Mouse (Mus musculus) limb, embryonic 13.5 days (tissue): ENCODE measurements at regions not wholly inside any gene's neighbourhood (a gene's known extent, or its start where the extent isn't known, plus 50 kb on each side); places are given as distances from the start of the nearest gene placed in this dataset.

Experiments used
- ATAC-seq: fragments of 200-750 bp; cut with Nextera tagmentation; 2 replicates; pipeline ENCODE4 v1.8.0; 2017; ENCODE audit warnings: low read depth, moderate number of reproducible peaks, moderate TSS enrichment; ENCODE audit not compliant: low FRiP score
- H3K27ac ChIP-seq: fragments of 300-500 bp; sonication (generic); 2 replicates; pipeline ENCODE4 v1.5.1; 2015; ENCODE audit warnings: inconsistent platforms, mild to moderate bottlenecking, moderate library complexity
- H3K27me3 ChIP-seq: fragments of 300-500 bp; sonication (generic); 2 replicates; pipeline ENCODE4 v1.6.1; 2015; ENCODE audit warnings: mild to moderate bottlenecking, inconsistent platforms
- H3K36me3 ChIP-seq: fragments of 300-500 bp; sonication (generic); 2 replicates; pipeline ENCODE4 v1.6.1; 2015; ENCODE audit warnings: inconsistent platforms, mild to moderate bottlenecking, moderate library complexity
- H3K4me1 ChIP-seq: fragments of 300-500 bp; sonication (generic); 2 replicates; pipeline ENCODE4 v1.6.1; 2015; ENCODE audit warnings: inconsistent platforms
- H3K4me2 ChIP-seq: fragments of 300-500 bp; sonication (generic); replicated peaks from 2 replicates; pipeline ENCODE4 v1.6.1; 2015; ENCODE audit warnings: inconsistent platforms, mild to moderate bottlenecking, moderate library complexity
- H3K4me3 ChIP-seq: fragments of 300-500 bp; sonication (generic); 2 replicates; pipeline ENCODE4 v1.5.1; 2015; ENCODE audit warnings: moderate library complexity, mild to moderate bottlenecking, inconsistent platforms
- H3K9ac ChIP-seq: fragments of 300-500 bp; sonication (generic); 2 replicates; pipeline ENCODE4 v1.6.1; 2015; ENCODE audit warnings: mild to moderate bottlenecking, inconsistent platforms
- H3K9me3 ChIP-seq: fragments of 300-500 bp; sonication (generic); 2 replicates; pipeline ENCODE4 v1.6.1; 2016; ENCODE audit warnings: inconsistent platforms
- WGBS: fragments of 180-500 bp; shearing (Covaris S2); methylation state at CpG from one replicate; pipeline ENCODE4 v1.1.7; 2015; 5-methylcytosine and 5-hydroxymethylcytosine counted together

GRCm38 (mm10) chr1:137212856-137213255 is 252.6 kb upstream of the Nr5a2 start:
- Histone ChIP-seq H3K4me1 (no peaks in the 10 kb centered on the region), H3K27ac (no peak overlapping the region), H3K27me3 (no peaks in the 10 kb centered on the region), H3K4me3 (no peak overlapping the region), H3K9ac (no peak overlapping the region), H3K36me3 (no peaks in the 10 kb centered on the region), H3K4me2 (no peak overlapping the region), H3K9me3 (no peaks in the 10 kb centered on the region)
- 78% methylated on average over 3 of the region's 3 CpGs for WGBS
- ATAC-seq: no peak

- 76% methylated on average over 7 of the region's 7 CpGs for WGBS
- no peaks in the 10 kb centered on the region; the same call in 1 of the 2 replicates for H3K4me1 ChIP-seq
- no peak overlapping the region for H3K4me2 ChIP-seq
- H3K27me3 ChIP-seq: no peaks in the 10 kb centered on the region
- H3K36me3 ChIP-seq: no peaks in the 10 kb centered on the region
- no peaks in the 10 kb centered on the region for H3K9me3 ChIP-seq
- ATAC-seq: no peak
- no peak overlapping the region for H3K9ac ChIP-seq
- no peak overlapping the region for H3K4me3 ChIP-seq
- no peak overlapping the region for H3K27ac ChIP-seq
Observed at GRCm38 (mm10) chr1:137204371-137204770, 244.1 kb upstream of the Nr5a2 start.

GRCm38 (mm10) chr1:137203512-137203911 is 243.3 kb upstream of the Nr5a2 start:
- Histone ChIP-seq H3K9me3 (no peaks in the 10 kb centered on the region), H3K4me1 (no peaks in the 10 kb centered on the region; the same call in 1 of the 2 replicates)
- 80% methylated on average over 8 of the region's 8 CpGs for WGBS

GRCm38 (mm10) chr1:137200931-137201330 is 240.7 kb upstream of the Nr5a2 start:
- no peak for ATAC-seq
- Histone ChIP-seq H3K9me3 (no peaks in the 10 kb centered on the region), H3K4me2 (no peak overlapping the region), H3K27ac (no peak overlapping the region), H3K9ac (no peak overlapping the region), H3K4me1 (no peaks in the 10 kb centered on the region; the same call in 1 of the 2 replicates), H3K36me3 (no peaks in the 10 kb centered on the region), H3K4me3 (no peak overlapping the region), H3K27me3 (no peaks in the 10 kb centered on the region)
- 74% methylated on average over 11 of the region's 11 CpGs for WGBS

More at GRCm38 (mm10) chr1:137203512-137203911, 243.3 kb upstream of the Nr5a2 start:
- Histone ChIP-seq H3K9ac (no peak overlapping the region), H3K4me3 (no peak overlapping the region), H3K27me3 (no peaks in the 10 kb centered on the region), H3K27ac (no peak overlapping the region), H3K4me2 (no peak overlapping the region), H3K36me3 (no peaks in the 10 kb centered on the region)
- no peak for ATAC-seq

- ATAC-seq: no peak
Observed at GRCm38 (mm10) chr1:137195962-137196361, 235.7 kb upstream of the Nr5a2 start.

GRCm38 (mm10) chr1:137195065-137195620 is 234.9 kb upstream of the Nr5a2 start:
- H3K27me3 ChIP-seq: no peaks in the 10 kb centered on the region
- no peak overlapping the region for H3K27ac ChIP-seq
- 73% methylated on average over 3 of the region's 3 CpGs for WGBS

More at GRCm38 (mm10) chr1:137195962-137196361, 235.7 kb upstream of the Nr5a2 start:
- H3K27me3 ChIP-seq: no peaks in the 10 kb centered on the region
- no peaks in the 10 kb centered on the region for H3K36me3 ChIP-seq
- no peak overlapping the region for H3K9ac ChIP-seq
- H3K4me3 ChIP-seq: no peak overlapping the region
- H3K9me3 ChIP-seq: no peaks in the 10 kb centered on the region
- no peak overlapping the region for H3K4me2 ChIP-seq
- no peak overlapping the region for H3K27ac ChIP-seq
- H3K4me1 ChIP-seq: no peaks in the 10 kb centered on the region; the same call in 1 of the 2 replicates

GRCm38 (mm10) chr1:137178231-137178630 is 218.0 kb upstream of the Nr5a2 start:
- Histone ChIP-seq H3K4me3 (no peak overlapping the region), H3K36me3 (no peaks in the 10 kb centered on the region), H3K4me2 (no peak overlapping the region), H3K4me1 (0 out of 2 replicates have a peak, but pooled peaks cover 5% of the 10 kb centered on the region), H3K9ac (no peak overlapping the region), H3K9me3 (no peaks in the 10 kb centered on the region), H3K27me3 (no peaks in the 10 kb centered on the region), H3K27ac (no peak overlapping the region)
- ATAC-seq: no peak
- 87% methylated on average over 4 of the region's 4 CpGs for WGBS

More at GRCm38 (mm10) chr1:137195065-137195620, 234.9 kb upstream of the Nr5a2 start:
- no peak overlapping the region for H3K4me2 ChIP-seq
- no peaks in the 10 kb centered on the region for H3K9me3 ChIP-seq
- no peaks in the 10 kb centered on the region for H3K36me3 ChIP-seq
- no peak overlapping the region for H3K9ac ChIP-seq
- H3K4me3 ChIP-seq: no peak overlapping the region
- ATAC-seq: no peak
- H3K4me1 ChIP-seq: no peaks in the 10 kb centered on the region

- Histone ChIP-seq H3K27me3 (no peaks in the 10 kb centered on the region), H3K4me3 (no peak overlapping the region), H3K36me3 (no peaks in the 10 kb centered on the region), H3K4me2 (no peak overlapping the region), H3K9ac (no peak overlapping the region), H3K4me1 (0 out of 2 replicates have a peak, but pooled peaks cover 5% of the 10 kb centered on the region), H3K27ac (no peak overlapping the region), H3K9me3 (no peaks in the 10 kb centered on the region)
- WGBS: 85% methylated on average over 15 of the region's 15 CpGs
- ATAC-seq: no peak
Observed at GRCm38 (mm10) chr1:137176696-137177095, 216.4 kb upstream of the Nr5a2 start.

- Histone ChIP-seq H3K36me3 (no peaks in the 10 kb centered on the region), H3K27me3 (no peaks in the 10 kb centered on the region), H3K9ac (no peak overlapping the region), H3K4me3 (no peak overlapping the region), H3K27ac (no peak overlapping the region), H3K4me2 (no peak overlapping the region), H3K9me3 (no peaks in the 10 kb centered on the region), H3K4me1 (0 out of 2 replicates have a peak, but pooled peaks cover 5% of the 10 kb centered on the region)
- ATAC-seq: no peak
- WGBS: 60% methylated on average over 5 of the region's 5 CpGs
Observed at GRCm38 (mm10) chr1:137174081-137174480, 213.8 kb upstream of the Nr5a2 start.

- H3K4me2 ChIP-seq: no peak overlapping the region
- no peaks in the 10 kb centered on the region for H3K36me3 ChIP-seq
- 88% methylated on average over 6 of the region's 6 CpGs for WGBS
- 0 out of 2 replicates have a peak, but pooled peaks cover 5% of the 10 kb centered on the region for H3K4me1 ChIP-seq
- no peaks in the 10 kb centered on the region for H3K27me3 ChIP-seq
- no peak overlapping the region for H3K27ac ChIP-seq
- no peak overlapping the region for H3K9ac ChIP-seq
- no peak overlapping the region for H3K4me3 ChIP-seq
- ATAC-seq: no peak
- no peaks in the 10 kb centered on the region for H3K9me3 ChIP-seq
Observed at GRCm38 (mm10) chr1:137172128-137172527, 211.9 kb upstream of the Nr5a2 start.

- Histone ChIP-seq H3K4me1 (0 out of 2 replicates have a peak, but pooled peaks cover 5% of the 10 kb centered on the region), H3K4me3 (no peak overlapping the region), H3K9ac (no peak overlapping the region), H3K36me3 (no peaks in the 10 kb centered on the region), H3K27ac (no peak overlapping the region), H3K4me2 (no peak overlapping the region), H3K9me3 (no peaks in the 10 kb centered on the region), H3K27me3 (no peaks in the 10 kb centered on the region)
- 77% methylated on average over 5 of the region's 5 CpGs for WGBS
- ATAC-seq: no peak
Observed at GRCm38 (mm10) chr1:137171451-137171850, 211.2 kb upstream of the Nr5a2 start.

GRCm38 (mm10) chr1:137147891-137148290 is 187.6 kb upstream of the Nr5a2 start:
- no peak overlapping the region for H3K4me3 ChIP-seq
- peaks cover 9% of the 10 kb centered on the region for H3K4me1 ChIP-seq
- H3K4me2 ChIP-seq: no peak overlapping the region
- 52% methylated on average over 3 of the region's 3 CpGs for WGBS
- H3K9me3 ChIP-seq: no peaks in the 10 kb centered on the region
- H3K27me3 ChIP-seq: peaks cover 4% of the 10 kb centered on the region; the same call in 1 of the 2 replicates
- H3K9ac ChIP-seq: no peak overlapping the region
- H3K36me3 ChIP-seq: no peaks in the 10 kb centered on the region
- no peak overlapping the region for H3K27ac ChIP-seq
- peak; percentile 40; the same call in 1 of the 2 replicates for ATAC-seq
